Mouse (Mus musculus): Measurements from ENCODE around the gene Chkb. TPM values are rescaled to one million over a fixed set of nuclear protein-coding genes. Genes with fewer than 3 reads are reported as not detected.

Chkb gene
- polyA plus RNA-seq, 1 experiment from 2014 or later, result 44.3 TPM

DNA sequence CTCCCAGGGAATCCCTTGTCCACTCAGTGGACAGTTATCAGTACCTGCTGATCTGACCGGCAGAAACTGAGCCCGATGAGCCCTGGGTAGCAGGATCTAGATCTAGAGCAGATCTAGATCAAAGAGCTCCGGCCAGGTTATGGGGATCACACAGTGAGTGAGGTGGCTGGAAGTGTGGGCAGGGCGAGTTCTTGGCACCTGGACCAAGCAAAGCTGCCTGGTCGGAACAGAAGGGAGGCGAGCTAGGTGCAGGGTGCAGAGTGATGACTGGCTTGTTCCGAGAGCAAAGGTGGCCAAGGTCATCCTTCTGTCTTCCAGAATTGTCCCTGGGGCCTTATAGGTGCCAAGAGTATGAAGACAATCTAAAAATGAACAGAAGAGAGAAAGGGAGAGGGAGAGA lies 30.1 kb upstream of the Chkb start:
- Histone ChIP-seq H3K9me3 (ENCODE audit: low read length) (no peaks in the 10 kb centered on the region), H3K4me2 (ENCODE audit: low read depth, low read length) (no peak overlapping the region), H3K9ac (replicated peaks) (no peak overlapping the region), H3K27me3 (ENCODE audit: insufficient read depth, low read length) (peaks cover 10% of the 10 kb centered on the region; the same call in 1 of the 2 replicates), H3K4me1 (ENCODE audit: insufficient read depth) (no peaks in the 10 kb centered on the region), H3K36me3 (replicated peaks; ENCODE audit: insufficient read depth, low read length) (no peaks in the 10 kb centered on the region), H3K27ac (ENCODE audit: low read depth) (no peak overlapping the region), H3K4me3 (ENCODE audit: low read depth, low read length) (no peak overlapping the region)
- TF ChIP-seq EP300 (IDR thresholded peaks at IDR 0.05; ENCODE audit: low read depth) (no peak), CTCF (IDR thresholded peaks at IDR 0.05; ENCODE audit: low read depth) (no peak)
- no peak for ATAC-seq
- 72% methylated on average over 7 of the region's 7 CpGs for WGBS (ENCODE audit: insufficient replicate concordance)
- DNase-seq, result no peak

DNA sequence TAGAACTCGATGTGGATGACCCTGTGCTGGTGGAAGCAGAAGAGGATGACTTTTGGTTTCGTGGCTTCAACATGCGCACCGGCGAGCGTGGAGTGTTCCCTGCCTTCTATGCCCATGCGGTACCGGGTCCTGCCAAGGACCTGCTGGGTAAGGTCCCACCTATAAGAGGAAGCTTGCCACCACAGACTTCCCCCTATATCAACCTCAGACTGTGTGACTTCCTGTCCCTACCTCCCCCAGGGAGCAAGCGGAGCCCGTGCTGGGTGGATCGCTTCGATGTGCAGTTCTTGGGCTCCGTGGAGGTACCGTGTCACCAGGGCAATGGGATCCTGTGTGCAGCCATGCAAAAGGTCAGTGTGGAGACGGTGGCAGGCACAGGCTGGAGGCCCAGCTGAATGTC lies 29.2 kb upstream of the Chkb start:
- TF ChIP-seq EP300 (IDR thresholded peaks at IDR 0.05; ENCODE audit: low read depth) (no peak), CTCF (IDR thresholded peaks at IDR 0.05; ENCODE audit: low read depth) (no peak)
- H3K36me3 ChIP-seq (replicated peaks; ENCODE audit: insufficient read depth, low read length), result no peaks in the 10 kb centered on the region
- no peak overlapping the region for H3K4me3 ChIP-seq (ENCODE audit: low read depth, low read length)
- H3K4me1 ChIP-seq (ENCODE audit: insufficient read depth), result peaks cover 4% of the 10 kb centered on the region; the same call in 1 of the 2 replicates
- no peak for DNase-seq
- 47% methylated on average over 15 of the region's 15 CpGs for WGBS (ENCODE audit: insufficient replicate concordance)
- peaks cover 19% of the 10 kb centered on the region for H3K27me3 ChIP-seq (ENCODE audit: insufficient read depth, low read length)
- no peak for ATAC-seq
- H3K27ac ChIP-seq (ENCODE audit: low read depth), result no peak overlapping the region
- H3K4me2 ChIP-seq (ENCODE audit: low read depth, low read length), result no peak overlapping the region
- no peak overlapping the region for H3K9ac ChIP-seq (replicated peaks)
- no peaks in the 10 kb centered on the region for H3K9me3 ChIP-seq (ENCODE audit: low read length)

DNA sequence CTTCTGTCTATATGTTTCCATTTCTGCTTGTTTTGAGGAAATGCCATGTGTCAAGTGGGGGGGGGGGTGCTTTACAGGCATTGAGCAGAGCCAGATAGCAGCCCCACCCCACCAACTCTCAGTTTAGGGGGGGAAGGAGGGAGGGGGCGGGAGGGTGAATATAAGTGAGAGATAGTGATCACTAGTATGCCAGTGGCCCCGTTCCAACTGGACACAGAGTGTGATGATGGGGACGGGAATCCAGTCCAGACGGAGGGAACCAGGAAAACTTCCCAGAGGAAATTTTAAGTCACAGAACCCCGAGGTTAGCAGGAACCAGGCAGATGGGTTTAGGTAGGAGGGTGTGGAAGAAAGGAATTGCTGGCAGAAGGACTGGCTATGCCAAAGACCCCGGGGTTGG lies 25.9 kb upstream of the Chkb start:
- DNase-seq (no peak), ATAC-seq (no peak)
- Histone ChIP-seq H3K9ac (replicated peaks) (no peak overlapping the region), H3K4me1 (ENCODE audit: insufficient read depth) (peaks cover 7% of the 10 kb centered on the region), H3K36me3 (replicated peaks; ENCODE audit: insufficient read depth, low read length) (no peaks in the 10 kb centered on the region), H3K4me2 (ENCODE audit: low read depth, low read length) (no peak overlapping the region), H3K27me3 (ENCODE audit: insufficient read depth, low read length) (peaks cover 32% of the 10 kb centered on the region), H3K9me3 (ENCODE audit: low read length) (no peaks in the 10 kb centered on the region), H3K27ac (ENCODE audit: low read depth) (no peak overlapping the region), H3K4me3 (ENCODE audit: low read depth, low read length) (no peak overlapping the region)
- TF ChIP-seq EP300 (IDR thresholded peaks at IDR 0.05; ENCODE audit: low read depth) (no peak), CTCF (IDR thresholded peaks at IDR 0.05; ENCODE audit: low read depth) (no peak)
- WGBS (ENCODE audit: insufficient replicate concordance), result 52% methylated on average over 6 of the region's 6 CpGs

DNA sequence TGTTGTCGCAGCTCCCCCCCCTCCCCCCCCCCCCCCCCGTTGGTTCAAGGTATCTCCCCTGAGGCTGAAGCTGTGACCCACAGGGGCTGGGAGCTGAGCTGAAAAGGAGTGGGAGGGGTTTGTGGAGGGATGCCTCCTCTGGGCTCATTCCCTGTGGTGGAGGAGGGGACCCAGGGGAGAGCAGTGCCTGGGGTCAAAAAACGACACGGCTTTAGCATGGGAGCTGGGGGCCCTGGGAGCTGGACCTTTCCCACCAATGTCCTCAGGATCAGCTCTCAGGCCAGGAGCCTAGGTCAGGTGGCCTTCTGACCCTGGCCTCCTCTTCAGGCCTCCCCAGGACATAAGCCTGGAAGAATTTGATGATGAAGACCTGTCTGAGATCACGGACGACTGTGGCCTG lies 25.1 kb upstream of the Chkb start:
- no peak overlapping the region for H3K4me3 ChIP-seq (ENCODE audit: low read depth, low read length)
- peaks cover 32% of the 10 kb centered on the region for H3K27me3 ChIP-seq (ENCODE audit: insufficient read depth, low read length)
- TF ChIP-seq EP300 (IDR thresholded peaks at IDR 0.05; ENCODE audit: low read depth) (no peak), CTCF (IDR thresholded peaks at IDR 0.05; ENCODE audit: low read depth) (no peak)
- no peak for DNase-seq
- no peak overlapping the region for H3K27ac ChIP-seq (ENCODE audit: low read depth)
- H3K9ac ChIP-seq (replicated peaks), result no peak overlapping the region
- no peak for ATAC-seq
- H3K4me2 ChIP-seq (ENCODE audit: low read depth, low read length), result no peak overlapping the region
- no peaks in the 10 kb centered on the region for H3K9me3 ChIP-seq (ENCODE audit: low read length)
- H3K36me3 ChIP-seq (replicated peaks; ENCODE audit: insufficient read depth, low read length), result no peaks in the 10 kb centered on the region
- peaks cover 7% of the 10 kb centered on the region for H3K4me1 ChIP-seq (ENCODE audit: insufficient read depth)
- 37% methylated on average over 4 of the region's 6 CpGs for WGBS (ENCODE audit: insufficient replicate concordance)

DNA sequence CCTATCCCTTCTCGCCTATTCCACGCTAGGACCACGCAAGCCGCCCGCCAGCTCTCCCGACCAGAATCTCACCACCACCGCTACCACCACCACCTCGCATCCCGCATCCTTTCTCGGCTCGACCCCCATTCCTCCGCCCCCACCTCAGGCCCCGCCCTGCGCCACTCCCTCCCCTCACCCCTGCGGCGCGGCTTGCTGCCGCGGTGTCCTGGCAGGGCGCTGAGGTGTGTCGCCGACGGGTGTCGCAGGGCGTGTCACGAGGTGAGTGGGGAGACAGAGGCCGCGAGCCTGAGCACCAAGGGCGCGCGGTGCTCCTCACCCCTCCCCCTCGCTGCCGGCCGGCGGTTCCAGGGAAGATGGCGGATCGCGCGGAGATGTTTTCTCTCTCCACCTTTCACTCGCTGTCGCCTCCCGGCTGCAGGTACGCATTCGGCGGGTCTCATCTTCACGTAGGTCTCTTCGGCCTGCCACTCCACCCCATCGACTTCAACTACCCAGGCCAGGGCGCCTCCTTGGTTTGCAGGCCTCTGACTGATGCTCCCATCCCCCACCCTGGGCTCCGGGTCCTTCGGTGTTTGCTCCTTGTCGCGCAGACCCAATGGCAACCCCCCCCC lies 24.3 kb upstream of the Chkb start, which contains the start of gene Mapk8ip2:
Gene Mapk8ip2 (plus strand): TSS at position 49 of the 614 bp plus-strand sequence.
- Histone ChIP-seq H3K4me3 (ENCODE audit: low read depth, low read length) (peak within 1 kb of the TSS; percentile 21), H3K27me3 (ENCODE audit: insufficient read depth, low read length) (peaks cover 32% of the 10 kb centered on the region), H3K4me2 (ENCODE audit: low read depth, low read length) (peak within 1 kb of the TSS; percentile 63), H3K27ac (ENCODE audit: low read depth) (no peak within 1 kb of the TSS), H3K9ac (replicated peaks) (no peak within 1 kb of the TSS), H3K9me3 (ENCODE audit: low read length) (no peaks in the 10 kb centered on the region), H3K36me3 (replicated peaks; ENCODE audit: insufficient read depth, low read length) (no peaks in the 10 kb centered on the region), H3K4me1 (ENCODE audit: insufficient read depth) (peaks cover 7% of the 10 kb centered on the region)
- ATAC-seq (no peak), DNase-seq (no peak)
- TF ChIP-seq EP300 (IDR thresholded peaks at IDR 0.05; ENCODE audit: low read depth), result no peak
- no peak for TF ChIP-seq CTCF (IDR thresholded peaks at IDR 0.05; ENCODE audit: low read depth)
- 2% methylated on average over 46 of the region's 53 CpGs for WGBS (ENCODE audit: insufficient replicate concordance)

DNA sequence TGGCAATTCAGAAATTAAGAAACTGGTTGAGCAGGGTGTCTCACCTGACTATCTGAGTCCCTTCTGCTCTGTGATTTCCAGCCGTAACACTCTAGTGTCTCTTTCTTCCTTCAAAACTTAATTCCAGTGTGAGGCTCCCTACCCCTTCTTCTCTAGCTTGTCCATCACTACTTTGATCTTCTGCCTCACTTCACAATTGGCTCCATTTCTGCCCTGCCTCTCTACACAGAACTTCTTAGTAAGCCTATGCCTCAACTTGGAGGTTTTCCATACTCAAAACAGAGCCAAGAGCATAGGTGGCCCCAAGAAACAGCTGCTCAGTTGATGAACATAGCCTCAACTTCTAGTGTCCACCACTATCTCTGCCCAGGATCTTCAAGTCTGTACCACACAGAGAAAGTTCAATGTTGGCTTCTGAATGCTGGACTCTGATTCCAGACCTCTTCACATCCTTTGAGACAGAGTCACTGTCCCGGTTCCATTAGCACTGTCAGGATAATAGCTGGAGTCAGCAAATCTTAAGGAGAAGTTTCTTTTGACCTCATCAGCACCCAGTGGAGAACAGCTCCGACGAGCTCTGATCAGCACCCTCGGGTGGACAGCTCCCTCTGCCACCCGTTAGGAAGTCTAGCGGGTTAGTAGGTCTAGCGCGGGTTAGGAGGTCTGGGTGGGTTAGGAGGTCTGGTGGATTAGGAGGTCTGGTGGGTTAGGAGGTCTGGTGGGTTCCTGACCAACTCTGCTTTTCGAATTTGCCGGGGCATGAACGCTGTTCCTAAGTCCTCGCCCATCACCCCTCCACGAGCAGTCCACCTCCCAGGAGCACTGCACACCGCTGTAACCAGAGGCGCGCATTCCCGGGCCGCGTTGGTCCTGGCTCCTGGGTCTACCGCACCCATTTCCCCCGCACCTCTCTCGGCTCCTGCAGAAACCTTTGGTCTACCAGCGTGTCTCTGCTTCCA lies 23.5 kb upstream of the Chkb start:
- ATAC-seq, result peak; percentile 72
- Histone ChIP-seq H3K4me1 (ENCODE audit: insufficient read depth) (peaks cover 7% of the 10 kb centered on the region), H3K4me3 (ENCODE audit: low read depth, low read length) (peak overlapping the region; percentile 21; the same call in 1 of the 2 replicates), H3K27me3 (ENCODE audit: insufficient read depth, low read length) (peaks cover 30% of the 10 kb centered on the region), H3K4me2 (ENCODE audit: low read depth, low read length) (peak overlapping the region; percentile 63; the same call in 1 of the 2 replicates), H3K9ac (replicated peaks) (no peak overlapping the region), H3K27ac (ENCODE audit: low read depth) (no peak overlapping the region), H3K9me3 (ENCODE audit: low read length) (no peaks in the 10 kb centered on the region), H3K36me3 (replicated peaks; ENCODE audit: insufficient read depth, low read length) (no peaks in the 10 kb centered on the region)
- 4% methylated on average over 24 of the region's 24 CpGs for WGBS (ENCODE audit: insufficient replicate concordance)
- TF ChIP-seq CTCF (IDR thresholded peaks at IDR 0.05; ENCODE audit: low read depth) (no peak), EP300 (IDR thresholded peaks at IDR 0.05; ENCODE audit: low read depth) (no peak)
- peak; percentile 79 for DNase-seq

Measured in liver, postnatal 0 days (tissue).